Mouse (Mus musculus) left cerebral cortex, postnatal 4 days (tissue): ENCODE measurements around the gene Msh3. TPM values are rescaled to one million over a fixed set of nuclear protein-coding genes. Genes with fewer than 3 reads are reported as not detected.
"Not testable (repeated sequence)": the region's sequence is repeated elsewhere in the genome, so short reads cannot be mapped to it uniquely, and the experiment has no call there.

Experiments
- DNase-seq: peaks from one replicate; pipeline ENCODE4 v3.0.0-alpha.2; 2022
- intact Hi-C: fragments of 180-260 bp; cut with DNase I; formaldehyde crosslinking; loops from one replicate; pipeline ENCODE4 v1.15.1; 2025
- total RNA-seq, 2 experiments: library from RNA; stranded (reverse); gene quantifications; 2 replicates each; pipeline ENCODE4 v1.2.3; 2021

The Msh3 gene
- total RNA-seq, 2 experiments from 2014 or later: 33.0 to 36.4 TPM

- DNase-seq: no peak
- intact Hi-C loops: no loop called here
Observed at GRCm38 (mm10) chr13:92261329-92261728, 93.5 kb downstream of the Msh3 start.

DNA sequence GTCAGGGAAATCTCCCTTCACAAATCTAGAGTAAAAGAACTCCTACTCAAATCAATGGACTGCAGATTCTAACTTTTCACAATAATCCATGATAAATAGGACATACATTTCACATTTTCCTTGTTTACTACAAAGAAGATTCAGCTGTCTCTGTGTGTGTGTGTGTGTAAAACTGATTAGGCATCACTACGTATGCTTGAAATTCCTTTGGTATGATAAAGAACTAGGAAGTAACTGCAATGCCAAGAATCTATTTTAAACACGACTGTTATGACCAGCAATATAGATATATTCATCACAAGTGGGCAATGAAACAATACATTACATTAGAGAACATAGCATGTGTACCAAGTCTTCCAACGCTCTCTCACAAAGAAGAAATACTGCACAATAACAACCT lies 99.3 kb downstream of the Msh3 start:
- intact Hi-C loops: no loop called here
- DNase-seq: no peak

GRCm38 (mm10) chr13:92253850-92254249 lies 101.0 kb downstream of the Msh3 start:
- intact Hi-C loops: no loop called here
- no peak for DNase-seq

DNA sequence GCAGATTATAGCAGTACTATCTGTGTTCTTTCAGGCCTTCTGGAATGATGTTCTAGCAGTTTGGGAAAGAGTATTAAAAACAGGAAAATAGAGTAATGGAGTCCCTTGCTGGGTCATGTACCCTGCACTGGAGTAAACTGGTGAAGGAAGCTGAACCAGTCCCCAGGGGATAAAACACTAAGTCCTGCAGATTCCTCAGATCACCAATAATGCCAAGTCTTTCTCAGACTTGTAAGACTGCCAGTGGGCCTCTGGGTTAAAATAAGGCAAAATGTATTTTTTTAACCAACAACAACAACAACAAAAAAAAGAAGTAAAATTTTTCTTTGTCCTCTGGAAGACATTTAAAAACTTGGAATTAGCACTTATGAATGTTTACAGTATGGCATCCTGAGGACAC lies 102.5 kb downstream of the Msh3 start:
- intact Hi-C loops: no loop called here
- DNase-seq: no peak

GRCm38 (mm10) chr13:92247576-92247975 lies 107.2 kb downstream of the Msh3 start:
- intact Hi-C loops: no loop called here
- no peak for DNase-seq

GRCm38 (mm10) chr13:92246966-92247365 lies 107.8 kb downstream of the Msh3 start:
- no peak for DNase-seq
- intact Hi-C loops: no loop called here

DNA sequence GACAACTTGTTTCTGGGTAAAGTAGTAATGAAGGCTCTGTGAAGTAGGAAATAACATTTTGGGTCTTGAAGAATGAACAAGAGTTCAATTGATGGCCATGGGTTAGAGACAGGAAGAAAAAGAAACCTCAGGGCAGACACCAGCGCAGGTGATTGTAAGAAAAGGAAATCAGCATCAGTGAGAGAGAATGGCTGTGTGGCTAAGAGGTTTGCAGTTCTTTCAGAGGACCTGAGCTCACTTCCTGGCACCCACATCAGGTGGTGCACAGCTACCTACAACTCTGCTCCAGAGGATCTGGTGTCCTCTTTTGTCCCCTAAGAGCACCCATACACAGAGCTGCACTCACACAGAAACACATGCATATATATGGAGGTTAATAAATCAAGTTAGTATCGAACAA lies 110.1 kb downstream of the Msh3 start:
- DNase-seq: no peak
- intact Hi-C loops: no loop called here

GRCm38 (mm10) chr13:92241426-92241825 lies 113.4 kb downstream of the Msh3 start:
- DNase-seq: no peak

GRCm38 (mm10) chr13:92237887-92238286 lies 116.9 kb downstream of the Msh3 start:
- no peak for DNase-seq
- intact Hi-C loops: no loop called here

More at GRCm38 (mm10) chr13:92241426-92241825, 113.4 kb downstream of the Msh3 start:
- intact Hi-C loops: no loop called here

- intact Hi-C loops: no loop called here
- no peak for DNase-seq
Observed at GRCm38 (mm10) chr13:92237016-92237415, 117.8 kb downstream of the Msh3 start.

GRCm38 (mm10) chr13:92232076-92232938 lies 122.5 kb downstream of the Msh3 start:
- intact Hi-C loops: no loop called here
- no peak for DNase-seq

DNA sequence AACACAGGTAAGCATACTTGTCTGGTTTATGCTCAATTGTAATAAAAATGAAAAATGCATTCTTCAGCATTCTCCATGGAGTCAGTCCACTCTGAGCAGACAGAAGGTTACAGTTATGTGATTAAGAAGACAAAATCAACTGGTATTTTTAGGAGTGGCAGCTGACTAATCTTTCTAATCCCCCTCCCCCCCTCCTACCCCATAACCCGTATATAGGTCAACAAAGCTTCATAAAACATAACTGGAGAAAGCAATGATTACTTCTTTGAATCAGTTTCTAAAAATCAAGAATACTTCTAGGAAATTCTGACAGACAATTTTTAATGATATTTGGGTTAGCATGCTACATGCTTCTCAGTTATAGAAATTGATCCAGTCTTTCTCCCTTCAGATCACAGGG lies 126.8 kb downstream of the Msh3 start:
- intact Hi-C loops: no loop called here
- no peak for DNase-seq

- intact Hi-C loops: no loop called here
- DNase-seq: no peak
Observed at GRCm38 (mm10) chr13:92223567-92223966, 131.2 kb downstream of the Msh3 start.

DNA sequence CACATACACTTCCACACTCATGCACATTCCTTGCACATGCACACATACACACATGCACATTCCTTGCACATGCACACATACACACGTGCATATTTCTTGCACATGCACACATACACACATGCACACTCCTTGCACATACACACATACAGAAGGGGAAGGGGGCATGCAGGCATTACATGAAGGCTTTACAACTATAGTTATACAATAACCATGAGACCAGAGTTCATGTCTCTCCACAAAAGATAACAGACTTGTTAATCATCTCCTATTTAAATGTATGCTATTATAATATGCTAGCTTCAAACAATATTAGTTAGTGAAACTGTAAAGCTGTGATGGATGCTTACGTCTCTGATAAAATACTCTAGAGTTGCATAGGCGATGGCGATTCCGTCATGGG lies 132.0 kb downstream of the Msh3 start:
- DNase-seq: no peak
- intact Hi-C loops: no loop called here

- intact Hi-C loops: no loop called here
- DNase-seq: no peak
Observed at GRCm38 (mm10) chr13:92219774-92220173, 135.0 kb downstream of the Msh3 start.

DNA sequence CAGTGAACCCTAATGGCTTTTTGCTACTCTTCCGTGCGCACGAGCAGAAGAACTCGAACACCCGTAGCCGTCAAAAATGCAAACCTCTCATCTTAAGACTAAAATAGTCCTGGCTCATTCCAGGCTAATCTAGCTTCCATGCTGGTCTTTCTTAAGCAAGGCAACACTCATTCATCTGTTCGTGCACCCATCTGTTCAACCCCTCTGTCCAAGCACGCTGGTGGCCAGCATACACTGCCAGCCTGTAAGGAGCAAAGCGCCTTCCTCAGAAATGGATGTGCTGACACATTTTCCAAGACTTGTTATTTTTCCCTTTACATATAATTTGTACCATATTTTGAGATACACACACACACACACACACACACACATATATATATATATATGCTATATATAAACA lies 137.6 kb downstream of the Msh3 start:
- no peak for DNase-seq
- intact Hi-C loops: no loop called here

DNA sequence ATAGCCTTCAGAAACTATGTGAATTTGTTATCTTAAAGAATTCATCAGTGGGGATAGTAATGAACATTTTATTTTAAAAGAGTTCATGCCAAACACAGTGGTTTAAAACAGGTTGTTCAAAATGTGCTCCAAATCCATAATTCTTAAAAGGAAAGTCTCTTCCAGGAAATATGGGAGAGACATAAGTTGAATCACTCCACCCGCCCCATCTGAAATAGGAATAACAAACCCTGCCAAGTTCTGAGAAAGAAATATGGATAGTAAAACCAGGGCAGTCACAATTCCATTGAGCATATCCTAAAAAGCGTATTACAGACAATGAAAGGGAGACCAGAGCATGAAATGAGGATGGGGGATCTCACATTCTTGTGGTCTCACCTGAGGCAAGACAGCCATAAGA lies 157.9 kb downstream of the Msh3 start:
- DNase-seq: no peak
- intact Hi-C loops: no loop called here

DNA sequence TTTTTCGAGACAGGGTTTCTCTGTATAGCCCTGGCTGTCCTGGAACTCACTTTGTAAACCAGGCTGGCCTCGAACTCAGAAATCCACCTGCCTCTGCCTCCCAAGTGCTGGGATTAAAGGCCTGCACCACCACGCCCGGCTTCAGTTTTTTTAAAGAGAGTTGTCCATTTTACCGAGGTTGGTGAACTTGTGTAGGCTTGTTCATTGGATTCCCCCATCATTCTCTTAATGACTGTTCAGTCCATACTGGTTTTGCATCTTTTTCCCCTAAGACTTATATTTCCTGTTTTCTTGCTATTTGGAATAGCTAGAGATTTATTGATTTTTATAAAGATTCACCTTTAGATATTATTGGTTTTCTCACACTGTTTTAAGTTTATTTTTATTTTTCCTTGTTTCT lies 161.0 kb downstream of the Msh3 start:
- DNase-seq, intact Hi-C loops: not testable (repeated sequence)

GRCm38 (mm10) chr13:92172686-92173085 lies 182.1 kb downstream of the Msh3 start:
- intact Hi-C loops, DNase-seq: not testable (repeated sequence)
